Mouse (Mus musculus) stomach, embryonic 15.5 days (tissue): ENCODE measurements around the gene Fkbp7. TPM values are rescaled to one million over a fixed set of nuclear protein-coding genes. Genes with fewer than 3 reads are reported as not detected.
"Not testable (repeated sequence)": the region's sequence is repeated elsewhere in the genome, so short reads cannot be mapped to it uniquely, and the experiment has no call there.

ENCODE experiments used
- ATAC-seq: fragments of 200-750 bp; cut with Nextera tagmentation; 2 replicates; pipeline ENCODE4 v1.8.0; 2017; ENCODE audit warnings: low read depth, moderate number of reproducible peaks, moderate TSS enrichment; ENCODE audit not compliant: insufficient read depth, low FRiP score
- H3K27ac ChIP-seq: fragments of 300-500 bp; sonication (generic); 2 replicates; pipeline ENCODE4 v1.5.1; 2015; ENCODE audit warnings: mild to moderate bottlenecking, inconsistent platforms
- H3K27me3 ChIP-seq: fragments of 300-500 bp; sonication (generic); replicated peaks from 2 replicates; pipeline ENCODE4 v1.6.1; 2015; ENCODE audit warnings: inconsistent platforms
- H3K36me3 ChIP-seq: fragments of 300-500 bp; sonication (generic); 2 replicates; pipeline ENCODE4 v1.6.1; 2015; ENCODE audit warnings: inconsistent platforms
- H3K4me1 ChIP-seq: fragments of 300-500 bp; sonication (generic); 2 replicates; pipeline ENCODE4 v1.6.1; 2015; ENCODE audit warnings: inconsistent platforms
- H3K4me2 ChIP-seq: fragments of 300-500 bp; sonication (generic); 2 replicates; pipeline ENCODE4 v1.6.1; 2015; ENCODE audit warnings: mild to moderate bottlenecking, inconsistent platforms
- H3K4me3 ChIP-seq: fragments of 300-500 bp; sonication (generic); replicated peaks from 2 replicates; pipeline ENCODE4 v1.5.1; 2015; ENCODE audit warnings: inconsistent platforms
- H3K9ac ChIP-seq: fragments of 300-500 bp; sonication (generic); 2 replicates; pipeline ENCODE4 v1.6.1; 2015; ENCODE audit warnings: inconsistent platforms
- H3K9me3 ChIP-seq: fragments of 300-500 bp; sonication (generic); 2 replicates; pipeline ENCODE4 v1.6.1; 2016; ENCODE audit warnings: inconsistent platforms
- WGBS: fragments of 180-500 bp; shearing (Covaris S2); methylation state at CpG from one replicate; pipeline ENCODE4 v1.1.7; 2015; 5-methylcytosine and 5-hydroxymethylcytosine counted together
- polyA plus RNA-seq: library from polyadenylated mRNA; unstranded; fragments of >200 nt; fragmentation: Nextera tagmentation; extraction: Ambion mirVana; gene quantifications from 2 replicates; pipeline ENCODE4 v1.2.1, GENCODE M21; 2015

Gene Fkbp7
- polyA plus RNA-seq, 1 experiment from 2014 or later: 68.8 TPM

DNA sequence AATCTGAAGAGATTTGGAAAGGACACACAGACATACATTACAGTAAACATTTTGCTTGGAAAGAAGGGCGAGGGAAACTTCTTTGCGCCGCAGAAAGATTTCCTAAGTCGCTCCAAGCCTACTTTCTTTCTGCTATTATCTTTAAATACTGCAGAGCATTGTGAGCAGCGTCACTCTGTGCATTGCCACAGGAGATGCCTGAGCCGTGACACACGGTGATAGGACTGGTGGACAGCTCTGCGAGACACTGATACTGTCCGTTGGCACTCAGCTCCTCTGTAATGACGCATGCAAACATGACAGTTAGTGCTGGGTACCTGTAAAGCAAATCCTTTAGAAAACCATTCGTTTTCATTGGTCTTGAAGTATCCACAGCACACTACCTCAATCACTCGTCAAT, 42.6 kb downstream of the Fkbp7 start:
- no peak for ATAC-seq
- Histone ChIP-seq H3K4me2 (no peak overlapping the region), H3K4me3 (no peak overlapping the region), H3K4me1 (no peaks in the 10 kb centered on the region), H3K9ac (no peak overlapping the region), H3K27ac (no peak overlapping the region), H3K36me3 (peaks cover 52% of the 10 kb centered on the region), H3K27me3 (no peaks in the 10 kb centered on the region), H3K9me3 (no peaks in the 10 kb centered on the region)
- 88% methylated on average over 12 of the region's 12 CpGs for WGBS

- 92% methylated on average over 2 of the region's 2 CpGs for WGBS
Measured at GRCm38 (mm10) chr2:76622316-76622715, 50.6 kb downstream of the Fkbp7 start.

DNA sequence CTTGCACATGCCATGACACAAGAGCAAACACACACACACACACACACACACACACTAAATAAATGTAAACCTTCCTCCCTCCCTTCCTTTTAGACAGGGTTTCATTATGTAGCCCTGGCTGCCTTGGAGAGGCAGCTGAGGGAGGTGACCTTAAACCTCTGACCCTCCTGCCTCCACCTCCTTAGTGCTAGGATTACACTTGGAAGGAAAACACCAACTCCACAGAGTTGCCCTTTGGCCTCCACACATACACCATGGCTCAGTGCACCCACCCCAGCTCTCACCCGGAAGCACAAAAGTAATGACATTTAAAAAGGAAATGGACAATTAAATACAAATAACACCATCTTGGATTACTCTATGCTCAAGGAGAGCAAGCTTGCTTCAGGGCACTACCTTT, 51.2 kb downstream of the Fkbp7 start:
- 63% methylated on average over 1 of the region's 1 CpGs for WGBS
- H3K27me3 ChIP-seq: no peaks in the 10 kb centered on the region
- no peak for ATAC-seq
- peaks cover 10% of the 10 kb centered on the region; the same call in 1 of the 2 replicates for H3K36me3 ChIP-seq
- H3K27ac ChIP-seq: no peak overlapping the region
- no peaks in the 10 kb centered on the region for H3K4me1 ChIP-seq
- H3K9me3 ChIP-seq: no peaks in the 10 kb centered on the region
- no peak overlapping the region for H3K9ac ChIP-seq
- no peak overlapping the region for H3K4me3 ChIP-seq
- no peak overlapping the region for H3K4me2 ChIP-seq

More at GRCm38 (mm10) chr2:76622316-76622715, 50.6 kb downstream of the Fkbp7 start:
- H3K4me1 ChIP-seq, H3K4me3 ChIP-seq, ATAC-seq, H3K4me2 ChIP-seq, H3K9me3 ChIP-seq, H3K9ac ChIP-seq, H3K27ac ChIP-seq, H3K27me3 ChIP-seq: not testable (repeated sequence)
- peaks cover 16% of the 10 kb centered on the region; the same call in 1 of the 2 replicates for H3K36me3 ChIP-seq

GRCm38 (mm10) chr2:76620188-76620587, 52.7 kb downstream of the Fkbp7 start:
- H3K4me2 ChIP-seq: no peak overlapping the region

DNA sequence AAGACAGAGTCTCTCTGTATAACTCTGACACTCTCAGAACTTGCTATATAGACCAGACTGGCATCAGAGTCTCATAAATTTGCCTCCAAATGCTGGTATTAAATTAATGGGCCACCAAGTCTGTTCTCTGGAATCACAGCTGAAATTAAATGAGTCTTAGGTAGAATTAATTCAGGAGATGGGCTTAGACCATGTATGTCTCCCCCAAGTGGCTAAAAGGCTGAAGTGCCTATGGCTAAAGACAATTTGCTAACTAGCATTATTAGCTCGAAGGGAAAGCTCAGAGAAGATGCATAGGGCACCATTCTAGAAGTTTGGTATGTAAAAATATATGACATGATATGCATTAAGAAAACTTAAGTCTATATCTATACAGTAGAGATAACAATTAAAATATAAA, 54.8 kb downstream of the Fkbp7 start:
- WGBS: 23% methylated on average over 1 of the region's 1 CpGs
- Histone ChIP-seq H3K4me3 (no peak overlapping the region), H3K9me3 (no peaks in the 10 kb centered on the region), H3K36me3 (no peaks in the 10 kb centered on the region), H3K4me2 (no peak overlapping the region), H3K27me3 (no peaks in the 10 kb centered on the region), H3K9ac (no peak overlapping the region), H3K27ac (no peak overlapping the region), H3K4me1 (no peaks in the 10 kb centered on the region)
- ATAC-seq: no peak

More at GRCm38 (mm10) chr2:76620188-76620587, 52.7 kb downstream of the Fkbp7 start:
- no peaks in the 10 kb centered on the region for H3K27me3 ChIP-seq
- ATAC-seq: no peak
- H3K4me1 ChIP-seq: no peaks in the 10 kb centered on the region
- 80% methylated on average over 5 of the region's 5 CpGs for WGBS
- no peaks in the 10 kb centered on the region for H3K9me3 ChIP-seq
- peaks cover 4% of the 10 kb centered on the region; the same call in 1 of the 2 replicates for H3K36me3 ChIP-seq
- H3K9ac ChIP-seq: no peak overlapping the region
- H3K4me3 ChIP-seq: no peak overlapping the region
- no peak overlapping the region for H3K27ac ChIP-seq

Other genes with a start within 250 kb of the Fkbp7 start
- 47.8 and 49.1 TPM in 2 replicates for gene Prkra, start 25.1 kb downstream of the Fkbp7 start, polyA plus RNA-seq
- gene Pjvk, start 24.6 kb downstream of the Fkbp7 start, polyA plus RNA-seq: 0.21 and 0.32 TPM in 2 replicates
- 10.3 and 11.3 TPM in 2 replicates for gene Plekha3, start 2.2 kb upstream of the Fkbp7 start, polyA plus RNA-seq